Mouse (Mus musculus): ENCODE results near the gene Tgm4. TPM values are rescaled to one million over a fixed set of nuclear protein-coding genes. Genes with fewer than 3 reads are reported as not detected.

Gene Tgm4
- polyA plus RNA-seq, 1 experiment from 2014 or later, result 0.12 TPM

GRCm38 (mm10) chr9:123115566-123115965, 81.0 kb downstream of the Tgm4 start:
- H3K9me3 ChIP-seq (replicated peaks; ENCODE audit: control insufficient read depth, low read length), result no peaks in the 10 kb centered on the region
- H3K4me1 ChIP-seq (ENCODE audit: control insufficient read depth, low read depth, low read length), result peaks cover 24% of the 10 kb centered on the region
- no peak overlapping the region for H3K4me3 ChIP-seq (ENCODE audit: low read depth, low read length)
- no peak overlapping the region for H3K27ac ChIP-seq (ENCODE audit: low read length)
- no peak overlapping the region for H3K4me2 ChIP-seq (ENCODE audit: low read depth, low read length)
- no peak for ATAC-seq (ENCODE audit: low read depth)
- 69% methylated on average over 1 of the region's 1 CpGs for WGBS (ENCODE audit: insufficient replicate concordance)
- H3K27me3 ChIP-seq (ENCODE audit: control insufficient read depth, insufficient read depth, low read depth, low read length), result no peaks in the 10 kb centered on the region
- no peak overlapping the region for H3K9ac ChIP-seq (ENCODE audit: low read depth, low read length)
- H3K36me3 ChIP-seq (ENCODE audit: control insufficient read depth, insufficient read depth), result peaks cover 15% of the 10 kb centered on the region

Other genes starting within 250 kb of the Tgm4 start
- 2.0 and 2.1 TPM in 2 replicates for gene Tcaim, start 229.2 kb upstream of the Tgm4 start, polyA plus RNA-seq (2015; fragmentation: Nextera tagmentation; extraction: Ambion mirVana)
- 0.16 TPM in 1 of 2 replicates, not detected in the other for gene Gm35549, start 190.7 kb upstream of the Tgm4 start, polyA plus RNA-seq (2015; fragmentation: Nextera tagmentation; extraction: Ambion mirVana)
- gene Zfp445, start 168.7 kb upstream of the Tgm4 start, polyA plus RNA-seq (2015; fragmentation: Nextera tagmentation; extraction: Ambion mirVana), result 19.4 and 20.3 TPM in 2 replicates
- gene Zkscan7, start 149.0 kb upstream of the Tgm4 start, polyA plus RNA-seq (2015; fragmentation: Nextera tagmentation; extraction: Ambion mirVana), result 0.69 and 1.0 TPM in 2 replicates
- 1.6 and 1.8 TPM in 2 replicates for gene Zfp105, start 111.7 kb upstream of the Tgm4 start, polyA plus RNA-seq (2015; fragmentation: Nextera tagmentation; extraction: Ambion mirVana)
- gene 1110059G10Rik, start 83.7 kb upstream of the Tgm4 start, polyA plus RNA-seq (2015; fragmentation: Nextera tagmentation; extraction: Ambion mirVana), result 12.0 and 14.0 TPM in 2 replicates
- gene Kif15, start 83.7 kb upstream of the Tgm4 start, polyA plus RNA-seq (2015; fragmentation: Nextera tagmentation; extraction: Ambion mirVana), result 26.9 and 30.4 TPM in 2 replicates
- 6.5 and 6.6 TPM in 2 replicates for gene Tmem42, start 13.4 kb upstream of the Tgm4 start, polyA plus RNA-seq (2015; fragmentation: Nextera tagmentation; extraction: Ambion mirVana)
- 26.3 and 27.6 TPM in 2 replicates for gene Zdhhc3, start 78.5 kb downstream of the Tgm4 start, polyA plus RNA-seq (2015; fragmentation: Nextera tagmentation; extraction: Ambion mirVana)
- 63.6 and 67.5 TPM in 2 replicates for gene Exosc7, start 78.5 kb downstream of the Tgm4 start, polyA plus RNA-seq (2015; fragmentation: Nextera tagmentation; extraction: Ambion mirVana)
- gene Clec3b, start 116.2 kb downstream of the Tgm4 start, polyA plus RNA-seq (2015; fragmentation: Nextera tagmentation; extraction: Ambion mirVana), result 0.20 TPM in 1 of 2 replicates, not detected in the other
- gene Cdcp1, start 181.3 kb downstream of the Tgm4 start, polyA plus RNA-seq (2015; fragmentation: Nextera tagmentation; extraction: Ambion mirVana), result 0.78 and 1.2 TPM in 2 replicates
- gene Tmem158, start 226.0 kb downstream of the Tgm4 start, polyA plus RNA-seq (2015; fragmentation: Nextera tagmentation; extraction: Ambion mirVana), result 0.71 and 0.75 TPM in 2 replicates

Data from liver, embryonic 16.5 days (tissue).